Mouse (Mus musculus) gastrocnemius, adult 8-10 months (tissue): ENCODE data around the gene Nck1. TPM values are rescaled to one million over a fixed set of nuclear protein-coding genes. Genes with fewer than 3 reads are reported as not detected.

ENCODE experiments used
- DNase-seq, 2 experiments: peaks; one replicate each; pipeline ENCODE4 v3.0.0; 2022; ENCODE audit warnings: low spot score in 2 of 2
- total RNA-seq, 4 experiments: library from RNA; stranded (reverse); gene quantifications; 2 replicates each; pipeline ENCODE4 v1.2.4; 2022

Nck1 gene
- 10 to 100 TPM; 22.9 to 29.0 (median 26.6) TPM for total RNA-seq

DNA sequence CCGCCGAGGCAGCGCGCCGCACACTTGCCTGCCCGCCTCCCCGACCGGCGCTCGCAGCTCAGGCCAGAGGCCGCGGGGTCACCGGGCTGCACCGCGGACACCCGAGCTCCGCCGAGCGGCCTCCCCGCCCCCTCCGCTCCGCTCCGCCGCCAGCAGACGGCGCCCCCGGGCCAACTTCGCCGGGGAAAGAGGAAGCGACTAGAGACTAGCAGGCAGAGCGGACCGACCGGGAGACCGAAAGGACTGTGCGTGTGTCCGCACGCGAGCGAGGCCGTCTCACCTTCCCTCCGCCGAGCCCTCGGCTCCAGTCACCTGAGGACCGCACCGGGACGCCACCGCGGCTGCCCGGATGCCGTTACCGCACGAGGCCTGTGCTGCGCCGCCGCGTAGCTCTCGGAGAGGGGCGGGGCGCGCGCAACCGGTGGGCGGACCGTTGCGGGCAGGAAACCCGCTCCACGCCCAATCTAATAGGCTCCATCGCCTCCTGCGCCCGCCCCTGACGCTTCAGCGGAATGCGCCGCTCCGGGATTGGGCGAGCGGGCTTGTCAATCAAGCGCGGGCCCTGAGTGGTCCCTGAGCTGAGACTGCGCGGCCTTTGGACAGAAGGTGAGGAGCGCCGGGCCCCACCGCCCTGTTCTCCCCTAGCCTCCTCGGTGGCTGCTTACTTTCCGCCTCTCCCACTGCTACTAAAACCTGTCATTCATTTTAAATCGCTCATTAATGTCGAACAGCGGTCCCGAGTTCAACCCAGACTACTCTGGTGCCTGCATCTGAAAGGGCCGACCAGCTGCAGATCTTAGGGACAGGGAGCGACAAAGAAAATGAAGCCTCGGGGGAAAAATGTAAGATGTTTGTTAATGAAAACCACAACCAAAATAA, at the start of gene Nck1:
Nck1 (minus strand) TSS at position 420 of the 879 bp plus-strand sequence.
- peak; percentile 99 for DNase-seq

DNA sequence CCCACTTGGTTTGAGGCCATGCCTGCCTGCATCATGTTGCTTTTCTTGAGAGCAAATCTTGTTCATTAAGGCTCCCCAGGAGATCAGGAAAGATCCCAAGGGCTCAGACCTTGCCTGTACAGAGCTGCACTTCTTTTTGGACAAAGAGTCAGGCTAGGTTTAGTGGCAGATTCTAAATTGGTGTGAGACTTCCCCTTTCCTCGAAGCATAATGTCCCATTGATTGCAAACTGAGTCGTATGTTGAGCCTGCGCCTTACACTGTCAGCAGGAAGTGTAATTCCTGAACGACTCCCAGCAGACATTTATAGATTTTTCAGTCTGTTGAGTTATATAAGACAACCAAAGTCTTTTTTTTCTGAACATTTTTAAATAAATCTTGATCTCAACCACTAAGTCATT, 44.5 kb upstream of the Nck1 start:
- no peak for DNase-seq

GRCm38 (mm10) chr9:100584031-100584430, 38.1 kb upstream of the Nck1 start:
- no peak for DNase-seq

DNA sequence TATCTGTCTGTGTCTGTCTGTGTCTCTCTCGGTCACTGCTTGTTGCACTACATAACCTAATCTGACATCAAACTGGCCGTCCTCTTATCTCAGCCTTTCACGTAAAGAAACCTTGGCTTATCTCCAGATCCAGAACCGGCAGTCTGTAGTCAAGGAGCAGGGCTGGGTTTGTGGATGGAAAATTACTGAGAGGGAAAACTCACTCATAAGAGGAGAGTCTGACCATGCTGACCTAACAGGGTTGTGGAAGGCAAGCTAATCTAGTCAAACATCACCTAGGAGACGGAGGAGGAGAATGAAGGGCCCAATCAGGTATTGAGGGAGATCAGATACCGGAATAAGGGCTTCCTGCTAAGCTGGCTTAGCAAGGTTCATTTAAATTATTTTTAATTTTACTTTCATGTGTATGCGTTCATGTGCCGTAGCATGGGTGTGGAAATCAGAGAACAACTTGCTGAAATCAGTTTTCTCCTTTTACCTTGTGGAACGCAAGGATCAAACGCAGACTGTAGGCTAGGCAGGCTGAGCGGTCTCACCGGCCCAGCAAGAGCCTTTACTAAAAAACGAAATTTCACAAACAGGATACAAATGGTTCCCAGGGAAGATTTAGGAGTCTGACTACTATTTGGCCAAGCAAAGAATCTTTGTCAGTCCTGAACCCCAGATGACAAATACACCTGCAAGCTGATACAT, 37.1 kb upstream of the Nck1 start:
- DNase-seq: no peak

- DNase-seq: no peak
Measured at GRCm38 (mm10) chr9:100581543-100582492, 35.9 kb upstream of the Nck1 start.

- no peak for DNase-seq
Measured at GRCm38 (mm10) chr9:100580196-100580740, 34.3 kb upstream of the Nck1 start.

DNA sequence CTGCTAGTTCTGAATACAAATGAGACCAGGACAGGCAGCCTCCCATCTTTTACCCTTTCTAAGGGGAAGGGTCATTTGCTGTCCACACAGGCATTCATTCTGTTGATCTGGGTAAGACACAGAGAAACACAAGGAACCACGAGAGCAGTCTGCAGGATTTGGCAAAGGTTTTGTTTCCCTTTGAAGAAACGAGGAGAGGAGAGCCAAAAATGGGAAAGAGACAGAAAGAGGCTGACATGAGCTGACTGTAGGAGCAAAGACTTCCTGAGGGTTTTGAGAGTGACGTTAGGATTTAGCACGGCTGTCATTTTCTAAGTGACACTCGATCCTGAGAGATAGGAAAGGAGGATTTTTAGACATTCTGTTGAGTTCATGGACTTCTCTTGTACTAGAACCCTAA, 28.0 kb upstream of the Nck1 start:
- DNase-seq: no peak

DNA sequence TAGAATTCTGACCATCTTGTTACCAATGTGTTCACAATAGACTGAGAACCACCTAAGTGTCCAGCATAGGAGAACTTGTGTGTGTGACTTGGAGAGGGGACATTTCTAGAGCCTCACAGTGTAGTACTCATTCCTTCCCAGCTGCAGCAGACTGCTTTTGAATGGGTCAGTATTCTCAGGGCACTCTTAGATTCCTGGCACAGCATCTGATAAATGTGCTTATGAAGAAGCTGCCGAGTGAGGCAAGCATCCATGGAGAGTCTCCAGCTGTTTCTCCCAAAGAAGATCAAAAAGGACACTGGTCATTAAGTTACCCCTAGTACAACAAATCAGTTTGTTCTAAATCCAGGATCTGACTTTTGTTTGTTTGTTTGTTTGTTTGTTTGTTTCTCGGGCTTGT, 27.4 kb upstream of the Nck1 start:
- DNase-seq: no peak

DNA sequence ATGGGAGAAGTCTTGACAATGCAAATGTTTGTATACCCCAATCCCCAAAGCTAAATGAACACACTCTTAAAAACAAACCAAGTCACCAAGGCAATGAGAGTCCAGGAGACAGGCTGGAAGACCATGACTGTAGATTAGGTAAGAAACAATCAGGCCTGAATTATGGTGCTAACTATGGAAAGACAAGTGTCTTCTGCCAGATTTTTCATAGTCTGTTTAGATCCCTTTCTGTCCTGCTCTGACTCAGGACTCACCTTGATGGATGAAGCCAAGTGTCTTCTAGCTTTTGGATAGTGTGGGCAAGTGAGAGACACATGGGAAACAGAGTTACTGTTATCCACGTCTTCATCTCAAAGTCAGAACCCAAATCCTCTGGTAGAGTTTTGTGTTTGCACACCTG, 25.6 kb upstream of the Nck1 start:
- DNase-seq: no peak

DNA sequence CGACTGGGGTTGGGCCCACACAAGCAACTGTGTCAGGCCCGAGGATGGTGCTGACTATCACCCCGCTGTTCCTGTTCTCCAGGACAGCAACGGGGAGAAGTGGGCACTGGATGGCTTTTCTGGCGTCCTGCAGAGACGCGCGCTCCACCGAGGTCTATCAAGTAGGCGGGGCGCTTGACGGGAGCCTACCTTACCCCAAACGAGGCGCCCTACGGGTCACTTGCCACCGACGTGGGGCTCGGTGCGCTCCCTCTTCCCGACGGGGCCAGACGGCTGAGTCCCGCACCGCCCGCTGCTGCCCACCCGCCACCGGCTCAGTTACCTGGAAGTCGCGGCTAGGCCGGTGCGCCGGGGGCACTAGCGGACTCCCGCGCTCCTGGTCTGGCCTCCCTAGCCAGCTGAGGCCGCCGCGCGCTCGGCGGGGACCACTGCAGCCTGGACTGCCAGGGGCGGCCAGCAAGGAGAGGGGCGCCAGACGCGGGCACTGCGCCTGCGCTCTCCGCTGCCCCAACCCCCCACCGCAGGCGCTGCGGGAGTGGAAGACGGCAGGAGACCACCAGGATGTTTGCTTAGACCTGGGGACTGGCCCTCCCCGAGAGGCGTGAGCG, 24.8 kb upstream of the Nck1 start, which contains the start of gene Slc35g2:
Slc35g2 (minus strand) TSS at position 465 of the 608 bp plus-strand sequence.
- no peak for DNase-seq

GRCm38 (mm10) chr9:100569798-100570625, 24.1 kb upstream of the Nck1 start:
- peak in 1 of 2 experiments; percentile 4 for DNase-seq

- no peak for DNase-seq
Measured at GRCm38 (mm10) chr9:100560251-100560890, 14.4 kb upstream of the Nck1 start.

- DNase-seq: no peak
Measured at GRCm38 (mm10) chr9:100558991-100559390, 13.1 kb upstream of the Nck1 start.

DNA sequence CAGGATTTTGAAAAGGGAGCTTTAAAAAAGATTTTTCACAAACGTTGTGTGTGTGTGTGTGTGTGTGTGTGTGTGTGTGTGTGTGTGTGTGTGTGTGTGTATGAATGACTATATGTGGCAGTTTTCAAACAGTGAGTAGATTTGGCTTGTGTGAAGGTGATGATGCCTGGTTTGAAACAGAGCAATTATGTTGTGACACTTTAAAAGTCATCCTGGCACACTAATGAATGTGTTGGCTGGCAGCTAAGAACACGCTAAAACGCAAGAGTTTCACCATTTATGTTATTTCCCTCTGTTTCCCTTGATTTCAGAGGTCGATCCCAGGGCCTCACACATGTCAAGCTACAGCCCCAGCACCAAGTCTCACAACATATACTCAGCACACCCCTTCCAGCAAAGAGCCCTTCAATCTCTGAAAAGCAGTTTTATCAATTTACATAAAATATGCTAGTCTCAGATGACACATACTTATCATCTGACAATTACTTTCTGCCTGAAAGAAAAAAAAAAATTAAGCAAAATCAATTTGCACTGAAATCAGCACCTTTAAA, 12.2 kb upstream of the Nck1 start:
- no peak for DNase-seq

- DNase-seq: no peak
Measured at GRCm38 (mm10) chr9:100555686-100556085, 9.8 kb upstream of the Nck1 start.

GRCm38 (mm10) chr9:100548313-100548712, 2.4 kb upstream of the Nck1 start:
- no peak for DNase-seq

DNA sequence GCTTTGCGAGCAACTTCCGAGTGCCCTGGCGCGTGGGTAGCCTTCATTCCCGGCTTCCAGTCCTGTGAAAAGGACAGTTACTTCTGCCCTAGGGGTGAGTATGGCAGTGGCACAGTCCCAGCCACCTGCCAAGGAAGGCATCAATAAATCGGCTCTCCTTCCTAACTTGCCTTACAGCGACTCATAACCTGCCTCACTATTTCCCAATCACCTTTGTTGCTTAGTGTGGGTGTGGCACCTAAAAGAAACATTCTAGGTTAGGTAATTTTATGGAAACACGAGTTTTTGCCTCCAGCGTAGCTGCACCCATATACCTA, 618 bp upstream of the Nck1 start:
- DNase-seq: no peak

DNA sequence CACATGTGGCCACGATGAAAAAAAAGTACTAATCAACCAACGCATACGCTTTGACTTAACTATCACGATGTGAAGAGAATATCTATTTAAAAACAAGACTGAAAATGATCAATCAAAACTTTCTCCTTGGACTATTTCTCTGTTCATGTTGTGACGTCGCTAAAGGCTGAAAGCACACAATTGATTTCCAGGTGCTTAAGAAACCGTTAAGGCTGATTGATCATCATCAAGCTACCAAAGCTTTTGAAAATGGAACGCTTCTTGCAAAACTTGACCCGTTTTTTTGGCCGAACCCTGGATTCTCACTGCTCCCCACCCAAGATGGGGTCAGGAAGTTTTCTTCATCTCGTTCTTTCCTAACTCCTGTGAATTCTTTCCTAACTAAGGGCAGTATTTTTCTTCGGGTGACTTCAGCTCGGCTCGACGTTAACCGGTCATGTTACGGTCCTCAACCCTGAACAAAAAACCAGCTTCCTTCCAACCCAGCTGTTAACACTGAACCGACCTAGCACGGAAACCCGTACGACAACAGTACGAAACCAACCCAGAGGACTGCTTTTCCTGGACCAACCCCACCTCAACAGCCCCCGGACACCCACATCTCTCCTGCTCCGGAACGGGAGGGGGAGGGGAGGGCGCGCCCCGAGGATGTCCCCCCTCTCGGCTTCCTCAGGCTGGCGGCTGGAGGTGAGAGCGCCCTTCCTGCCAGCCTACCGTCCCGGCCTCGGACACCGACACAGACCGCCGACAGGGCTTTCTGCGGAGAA, 803 bp downstream of the Nck1 start:
- DNase-seq: no peak
